Mouse (Mus musculus): ENCODE results near the gene Gpbar1. TPM values are rescaled to one million over a fixed set of nuclear protein-coding genes. Genes with fewer than 3 reads are reported as not detected.
A peak's percentile ranks its signal among the peaks of the same experiment; 100 is the strongest.

Gpbar1 gene
- polyA plus RNA-seq, 2 experiments: 0.57 to 1.1 TPM

DNA sequence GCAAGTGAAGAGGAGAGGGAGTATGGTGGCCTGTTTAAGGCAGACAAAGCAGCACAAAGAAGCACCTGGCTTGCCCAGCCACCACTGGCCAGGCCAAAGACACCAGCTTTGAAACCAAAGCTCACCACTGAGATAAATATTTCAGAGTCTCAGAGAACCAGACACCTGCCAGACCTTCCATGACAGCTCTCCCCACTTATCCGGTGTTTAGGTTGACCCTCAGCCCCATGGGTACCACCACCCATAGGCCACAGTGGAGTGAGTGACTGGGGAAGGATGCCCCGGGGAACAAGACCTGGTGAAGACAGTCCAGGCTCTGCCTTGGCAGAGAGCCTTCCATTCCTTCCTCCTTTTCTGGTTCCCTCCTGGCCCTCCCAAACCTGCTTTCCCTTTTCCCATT lies 24.5 kb downstream of the Gpbar1 start:
- no peak overlapping the region for H3K27ac ChIP-seq
- no peaks in the 10 kb centered on the region for H3K9me3 ChIP-seq (ENCODE audit: control insufficient read depth, low read length)
- peaks cover 8 to 33% of the 10 kb centered on the region in 2 experiments for H3K4me1 ChIP-seq (replicated peaks; ENCODE audit: control insufficient read depth in 2 of 2, insufficient read depth in 2 of 2, low read length in 1 of 2)
- H3K9ac ChIP-seq (replicated peaks): peak overlapping the region; percentile 87; the same call in 1 of the 2 replicates
- no peaks in the 10 kb centered on the region for H3K36me3 ChIP-seq (replicated peaks; ENCODE audit: control insufficient read depth, insufficient read depth, low read depth)
- WGBS (ENCODE audit: insufficient replicate concordance): 80% methylated on average over 2 of the region's 2 CpGs
- DNase-seq (ENCODE audit: low read depth in 3 of 3, low spot score in 3 of 3): no peak
- no peaks in the 10 kb centered on the region for H3K27me3 ChIP-seq (ENCODE audit: control insufficient read depth, insufficient read depth, low read length)
- TF ChIP-seq EP300 (IDR thresholded peaks at IDR 0.05; ENCODE audit: low read depth) (no peak), CTCF (IDR thresholded peaks at IDR 0.05; ENCODE audit: low read depth) (no peak)
- no peak for ATAC-seq (ENCODE audit: insufficient read depth)
- peak overlapping the region; percentile 94 for H3K4me2 ChIP-seq (ENCODE audit: low read depth)
- peak overlapping the region in 1 of 2 experiments; percentile 81; a peak in 1 of 4 replicates for H3K4me3 ChIP-seq (ENCODE audit: insufficient read depth in 1 of 2, low read depth in 2 of 2, low read length in 2 of 2)

DNA sequence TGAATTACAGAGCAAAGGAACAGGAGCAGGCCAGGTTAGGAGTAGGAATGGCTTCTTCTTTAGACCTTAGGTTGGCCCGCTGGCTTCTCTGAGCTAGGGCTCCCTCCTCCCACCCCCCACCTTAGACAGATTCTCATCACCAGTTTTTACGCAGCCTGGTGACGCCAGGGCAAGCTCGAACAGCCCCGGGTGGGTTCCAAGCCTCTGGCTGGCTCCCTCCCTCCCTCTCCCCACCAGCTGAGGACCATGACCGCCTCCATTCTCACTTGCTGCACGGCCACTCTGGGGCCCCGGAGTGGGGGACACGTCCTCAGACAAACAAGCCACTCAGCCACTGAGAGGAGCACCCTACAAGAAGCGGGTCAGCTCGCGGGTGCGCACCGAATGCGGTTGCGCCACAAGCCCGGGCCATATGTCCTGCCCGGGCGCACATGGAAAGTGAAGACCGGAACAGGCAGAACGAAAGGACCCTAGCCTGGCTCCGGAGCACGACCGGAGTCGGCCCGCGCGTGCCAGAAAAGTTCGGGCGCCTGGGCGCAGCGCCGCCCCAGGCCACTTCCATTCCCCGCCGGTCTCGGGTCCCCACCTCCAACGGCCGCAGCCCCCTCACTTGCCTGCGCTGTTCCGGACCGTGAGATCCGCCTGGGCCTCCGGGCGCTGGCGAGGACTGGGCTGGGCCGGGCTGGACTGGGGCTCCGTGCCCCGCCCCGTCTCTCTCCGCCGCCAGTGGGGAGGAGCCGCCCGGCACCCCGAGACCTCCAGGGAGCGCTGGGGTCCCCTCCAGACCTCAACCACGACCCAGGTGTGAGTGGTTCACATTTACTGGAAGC lies 25.4 kb downstream of the Gpbar1 start:
- no peaks in the 10 kb centered on the region for H3K36me3 ChIP-seq (replicated peaks; ENCODE audit: control insufficient read depth, insufficient read depth, low read depth)
- peaks cover 8 to 41% of the 10 kb centered on the region in 2 experiments for H3K4me1 ChIP-seq (replicated peaks; ENCODE audit: control insufficient read depth in 2 of 2, insufficient read depth in 2 of 2, low read length in 1 of 2)
- WGBS (ENCODE audit: insufficient replicate concordance): under 1% methylated on average over 56 of the region's 56 CpGs
- H3K27ac ChIP-seq: peak overlapping the region; percentile 12
- peak overlapping the region; percentile 87 for H3K9ac ChIP-seq (replicated peaks)
- ATAC-seq (ENCODE audit: insufficient read depth) (peak; percentile 87), DNase-seq (ENCODE audit: low read depth in 3 of 3, low spot score in 3 of 3) (peak in 2 of 3 experiments; percentile 24 to 45)
- TF ChIP-seq CTCF (IDR thresholded peaks at IDR 0.05; ENCODE audit: low read depth) (0 out of 2 replicates have a peak, but pooled peaks have one; percentile 13), EP300 (IDR thresholded peaks at IDR 0.05; ENCODE audit: low read depth) (no peak)
- no peaks in the 10 kb centered on the region for H3K27me3 ChIP-seq (ENCODE audit: control insufficient read depth, insufficient read depth, low read length)
- H3K9me3 ChIP-seq (ENCODE audit: control insufficient read depth, low read length): no peaks in the 10 kb centered on the region
- H3K4me3 ChIP-seq (ENCODE audit: insufficient read depth in 1 of 2, low read depth in 2 of 2, low read length in 2 of 2): peak overlapping the region; percentile 81 to 95
- peak overlapping the region; percentile 94 for H3K4me2 ChIP-seq (ENCODE audit: low read depth)

DNA sequence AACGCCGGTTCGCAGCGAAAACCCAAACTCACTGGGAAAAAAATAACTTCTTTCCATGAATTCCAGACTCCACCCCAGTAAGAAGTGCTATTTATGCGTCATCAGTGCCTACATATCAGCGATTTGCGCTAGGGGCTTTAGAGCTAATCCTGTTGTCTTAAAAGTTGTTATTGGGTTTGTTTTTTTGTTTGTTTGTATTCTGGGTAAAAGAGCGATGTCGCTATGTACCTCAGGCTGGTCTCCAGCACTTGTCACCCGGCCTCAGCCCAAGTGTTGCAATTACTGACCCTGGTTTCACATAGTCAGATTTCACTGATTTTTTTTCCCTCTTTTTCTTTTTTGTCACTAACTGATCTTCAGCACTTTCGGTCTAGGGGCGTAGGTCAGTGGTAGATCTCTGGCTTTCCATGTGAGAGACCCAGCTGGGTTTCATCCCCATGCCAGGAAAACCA lies 26.0 kb downstream of the Gpbar1 start:
- Histone ChIP-seq H3K4me1 (replicated peaks; ENCODE audit: control insufficient read depth in 2 of 2, insufficient read depth in 2 of 2, low read length in 1 of 2) (peaks cover 7 to 42% of the 10 kb centered on the region in 2 experiments), H3K9me3 (ENCODE audit: control insufficient read depth, low read length) (no peaks in the 10 kb centered on the region), H3K9ac (replicated peaks) (peak overlapping the region; percentile 87), H3K27ac (no peak overlapping the region), H3K4me2 (ENCODE audit: low read depth) (peak overlapping the region; percentile 94), H3K36me3 (replicated peaks; ENCODE audit: control insufficient read depth, insufficient read depth, low read depth) (no peaks in the 10 kb centered on the region), H3K4me3 (ENCODE audit: insufficient read depth in 1 of 2, low read depth in 2 of 2, low read length in 2 of 2) (peak overlapping the region; percentile 81 to 95), H3K27me3 (ENCODE audit: control insufficient read depth, insufficient read depth, low read length) (no peaks in the 10 kb centered on the region)
- ATAC-seq (ENCODE audit: insufficient read depth) (peak; percentile 34; the same call in 1 of the 2 replicates), DNase-seq (ENCODE audit: low read depth in 3 of 3, low spot score in 3 of 3) (no peak)
- 6% methylated on average over 12 of the region's 12 CpGs for WGBS (ENCODE audit: insufficient replicate concordance)
- TF ChIP-seq CTCF (IDR thresholded peaks at IDR 0.05; ENCODE audit: low read depth) (no peak), EP300 (IDR thresholded peaks at IDR 0.05; ENCODE audit: low read depth) (no peak)

DNA sequence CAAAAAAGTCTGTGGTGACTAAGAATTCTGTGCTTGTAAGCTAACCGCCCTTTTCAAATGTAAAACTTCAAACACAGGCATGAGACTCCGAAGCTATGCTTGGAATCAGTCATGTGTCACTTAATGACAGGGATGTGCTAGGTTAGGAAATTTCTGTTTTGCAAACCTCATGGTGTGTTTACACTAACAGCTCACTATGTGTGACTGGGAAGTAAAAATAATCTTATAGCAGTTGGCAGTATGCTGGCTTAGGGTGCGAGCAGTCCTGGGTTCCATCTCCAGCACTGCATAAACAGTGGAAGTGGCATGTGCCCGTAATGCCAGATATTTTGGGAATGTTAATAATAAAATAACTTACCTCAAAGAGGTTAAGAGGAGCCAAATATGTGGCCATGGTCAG lies 26.6 kb downstream of the Gpbar1 start:
- WGBS (ENCODE audit: insufficient replicate concordance): 77% methylated on average over 4 of the region's 4 CpGs
- Histone ChIP-seq H3K36me3 (replicated peaks; ENCODE audit: control insufficient read depth, insufficient read depth, low read depth) (no peaks in the 10 kb centered on the region), H3K4me1 (replicated peaks; ENCODE audit: control insufficient read depth in 2 of 2, insufficient read depth in 2 of 2, low read length in 1 of 2) (peaks cover 2 to 41% of the 10 kb centered on the region in 2 experiments), H3K4me3 (ENCODE audit: insufficient read depth in 1 of 2, low read depth in 2 of 2, low read length in 2 of 2) (no peak overlapping the region), H3K9me3 (ENCODE audit: control insufficient read depth, low read length) (no peaks in the 10 kb centered on the region), H3K9ac (replicated peaks) (no peak overlapping the region), H3K4me2 (ENCODE audit: low read depth) (no peak overlapping the region), H3K27me3 (ENCODE audit: control insufficient read depth, insufficient read depth, low read length) (no peaks in the 10 kb centered on the region), H3K27ac (no peak overlapping the region)
- TF ChIP-seq CTCF (IDR thresholded peaks at IDR 0.05; ENCODE audit: low read depth) (no peak), EP300 (IDR thresholded peaks at IDR 0.05; ENCODE audit: low read depth) (no peak)
- no peak for DNase-seq (ENCODE audit: low read depth in 3 of 3, low spot score in 3 of 3)
- no peak for ATAC-seq (ENCODE audit: insufficient read depth)

DNA sequence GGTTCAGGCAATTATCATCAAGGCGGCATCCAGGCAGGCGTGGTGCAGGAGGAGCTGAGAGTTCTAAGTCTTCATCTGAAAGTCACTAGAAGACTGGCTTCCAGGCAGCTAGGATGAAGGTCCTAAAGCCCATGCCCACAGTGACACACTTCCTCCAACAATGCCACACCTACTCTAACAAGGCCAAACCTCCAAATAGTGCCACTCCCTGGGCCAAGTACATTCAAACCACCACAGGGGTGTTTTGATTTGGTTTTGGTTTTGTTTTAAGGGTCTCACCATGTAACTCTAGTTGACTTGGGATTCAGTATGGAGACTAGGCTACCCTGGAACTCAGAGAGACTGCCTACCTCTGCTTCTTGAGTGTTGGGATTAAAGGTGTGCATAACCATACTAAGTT lies 27.2 kb downstream of the Gpbar1 start, which contains the start of gene Tmbim1:
Gene Tmbim1, minus strand, starts transcription at position 101 of the 400 bp plus-strand sequence.
- Histone ChIP-seq H3K27me3 (ENCODE audit: control insufficient read depth, insufficient read depth, low read length) (no peaks in the 10 kb centered on the region), H3K9me3 (ENCODE audit: control insufficient read depth, low read length) (no peaks in the 10 kb centered on the region), H3K27ac (no peak within 1 kb of the TSS), H3K4me3 (ENCODE audit: insufficient read depth in 1 of 2, low read depth in 2 of 2, low read length in 2 of 2) (peak within 1 kb of the TSS; percentile 81 to 95; a peak in 3 of 4 replicates), H3K4me2 (ENCODE audit: low read depth) (peak within 1 kb of the TSS; percentile 94), H3K9ac (replicated peaks) (no peak within 1 kb of the TSS; the same call in 1 of the 2 replicates), H3K36me3 (replicated peaks; ENCODE audit: control insufficient read depth, insufficient read depth, low read depth) (no peaks in the 10 kb centered on the region), H3K4me1 (replicated peaks; ENCODE audit: control insufficient read depth in 2 of 2, insufficient read depth in 2 of 2, low read length in 1 of 2) (peaks cover under 1 to 40% of the 10 kb centered on the region in 2 experiments)
- TF ChIP-seq EP300 (IDR thresholded peaks at IDR 0.05; ENCODE audit: low read depth) (no peak), CTCF (IDR thresholded peaks at IDR 0.05; ENCODE audit: low read depth) (no peak)
- ATAC-seq (ENCODE audit: insufficient read depth): no peak
- no peak for DNase-seq (ENCODE audit: low read depth in 3 of 3, low spot score in 3 of 3)
- 85% methylated on average over 2 of the region's 2 CpGs for WGBS (ENCODE audit: insufficient replicate concordance)
